Mouse (Mus musculus) kidney, adult 2 months (tissue): ENCODE results near the gene Rgs19. TPM values are rescaled to one million over a fixed set of nuclear protein-coding genes. Genes with fewer than 3 reads are reported as not detected.

Source experiments
- DNase-seq: peaks from one replicate; pipeline ENCODE4 v3.0.0; 2021
- H3K27ac ChIP-seq: fragments of 200-500 bp; 2 replicates; pipeline ENCODE4 v1.5.1; 2012; ENCODE audit warnings: low read depth, low read length, control low read depth, inconsistent platforms; ENCODE audit not compliant: insufficient read depth
- H3K27me3 ChIP-seq: fragments of 200-500 bp; replicated peaks from 2 replicates; pipeline ENCODE4 v1.6.1; 2012; ENCODE audit warnings: mild to moderate bottlenecking, moderate library complexity, low read length, inconsistent platforms; ENCODE audit not compliant: control insufficient read depth, insufficient read depth
- H3K36me3 ChIP-seq: fragments of 200-500 bp; 2 replicates; pipeline ENCODE4 v1.6.1; 2012; ENCODE audit warnings: mild to moderate bottlenecking, moderate library complexity, low read length, inconsistent platforms; ENCODE audit not compliant: control insufficient read depth, insufficient read depth
- H3K4me1 ChIP-seq: fragments of 200-500 bp; 2 replicates; pipeline ENCODE4 v1.6.1; 2011; ENCODE audit warnings: low read length; ENCODE audit not compliant: control insufficient read depth, insufficient read depth
- H3K4me3 ChIP-seq: fragments of 200-500 bp; 2 replicates; pipeline ENCODE4 v1.5.1; 2011; ENCODE audit warnings: mild to moderate bottlenecking, low read depth, low read length, control low read depth; ENCODE audit not compliant: insufficient read depth
- CTCF ChIP-seq: fragments of 200-500 bp; conservative IDR thresholded peaks from 2 replicates; pipeline ENCODE4 v1.5.1; 2011; ENCODE audit warnings: low read depth, mild to moderate bottlenecking, control low read depth, low read length, moderate library complexity, mixed read lengths; ENCODE audit not compliant: insufficient read depth, insufficient read length
- POLR2A ChIP-seq: fragments of 200-500 bp; IDR thresholded peaks from one replicate; pipeline ENCODE4 v1.6.1; 2011; ENCODE audit warnings: low read depth, low read length, control low read depth
- WGBS: fragments of 180-500 bp; shearing (Covaris S2); methylation state at CpG from one replicate; pipeline ENCODE4 v1.1.7; 2018; 5-methylcytosine and 5-hydroxymethylcytosine counted together
- polyA plus RNA-seq: library from polyadenylated mRNA; depleted of rRNA; stranded (reverse); fragments of >200 nt; gene quantifications from 2 replicates; pipeline ENCODE4 v1.2.3, GENCODE M21; 2012

Gene Rgs19
- polyA plus RNA-seq, 1 experiment, result 24.0 TPM

DNA sequence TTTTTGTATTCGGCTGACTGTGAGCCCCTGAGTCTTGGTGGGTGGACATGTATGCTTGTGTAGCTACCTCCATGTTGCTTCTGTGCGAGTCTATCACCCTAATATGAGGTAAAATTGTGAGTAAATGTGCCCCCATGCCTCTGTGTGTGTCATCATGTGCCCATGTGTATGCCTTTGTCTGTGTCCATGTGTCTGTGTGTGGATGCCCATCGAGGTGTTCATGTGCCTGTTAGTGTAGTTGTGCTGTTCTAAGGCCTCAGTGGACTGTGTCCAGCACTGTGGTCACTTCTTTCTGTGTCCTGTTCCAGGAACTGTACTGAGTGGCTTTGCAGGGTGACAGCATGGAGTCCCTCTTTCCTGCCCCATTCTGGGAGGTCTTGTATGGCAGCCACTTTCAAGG lies 21.6 kb upstream of the Rgs19 start:
- DNase-seq, result no peak
- Histone ChIP-seq H3K27me3 (no peaks in the 10 kb centered on the region), H3K4me3 (no peak overlapping the region), H3K27ac (no peak overlapping the region), H3K4me1 (no peaks in the 10 kb centered on the region), H3K36me3 (no peaks in the 10 kb centered on the region)
- TF ChIP-seq POLR2A (no peak), CTCF (no peak)
- WGBS, result 77% methylated on average over 3 of the region's 3 CpGs

DNA sequence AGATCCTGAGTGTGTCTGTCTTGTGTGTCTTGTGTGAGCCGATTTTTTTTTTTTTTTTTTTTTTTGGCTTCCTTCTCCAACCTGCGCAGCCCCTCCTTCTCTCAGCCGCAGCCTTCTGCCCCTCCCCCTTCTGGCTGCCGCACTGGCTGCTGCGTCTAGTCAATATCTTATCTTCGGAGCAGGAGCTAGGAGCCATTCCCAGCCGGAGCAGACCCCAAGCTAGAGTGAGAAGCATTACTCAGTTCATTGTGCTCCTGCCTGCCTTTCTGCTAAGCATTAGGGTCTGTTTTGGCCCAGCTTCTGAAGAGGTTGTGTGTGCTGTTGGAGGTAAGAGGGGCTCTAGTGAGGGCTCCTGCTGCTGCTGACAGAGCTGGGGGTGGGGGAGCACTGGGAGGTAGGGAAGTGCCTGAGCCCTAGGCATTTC lies 21.1 kb upstream of the Rgs19 start, which contains the start of gene Oprl1:
Oprl1 (plus strand) TSS at position 114 of the 424 bp plus-strand sequence.
- WGBS, result 6% methylated on average over 7 of the region's 7 CpGs
- no peaks in the 10 kb centered on the region for H3K4me1 ChIP-seq
- no peak for DNase-seq
- H3K27me3 ChIP-seq, result no peaks in the 10 kb centered on the region
- TF ChIP-seq POLR2A (no peak), CTCF (no peak)
- H3K36me3 ChIP-seq, result no peaks in the 10 kb centered on the region
- no peak within 1 kb of the TSS for H3K4me3 ChIP-seq
- H3K27ac ChIP-seq, result no peak within 1 kb of the TSS

DNA sequence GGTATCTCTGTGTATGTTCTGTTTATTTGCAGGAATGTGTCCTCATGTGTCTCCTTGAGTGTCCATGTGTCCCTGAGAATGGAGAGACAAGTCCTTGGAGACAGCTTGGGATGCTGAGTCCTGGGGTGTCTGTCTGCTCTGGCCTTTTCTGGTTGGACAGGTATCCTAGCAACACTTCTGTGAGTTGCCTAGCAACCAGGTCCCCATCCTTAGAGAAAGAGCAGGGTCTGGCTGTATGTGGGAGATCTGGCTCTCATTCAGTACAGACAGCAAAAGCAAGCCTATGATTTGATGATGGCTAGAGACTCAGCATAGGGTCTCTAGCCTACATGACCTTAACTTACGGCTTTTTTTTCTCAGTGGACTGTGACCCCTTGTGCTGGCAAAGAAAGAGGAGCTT lies 20.0 kb upstream of the Rgs19 start:
- 86% methylated on average over 1 of the region's 1 CpGs for WGBS
- DNase-seq, result no peak
- TF ChIP-seq CTCF (no peak), POLR2A (no peak)
- no peaks in the 10 kb centered on the region for H3K36me3 ChIP-seq
- no peak overlapping the region for H3K27ac ChIP-seq
- no peak overlapping the region for H3K4me3 ChIP-seq
- no peaks in the 10 kb centered on the region for H3K4me1 ChIP-seq
- no peaks in the 10 kb centered on the region for H3K27me3 ChIP-seq

DNA sequence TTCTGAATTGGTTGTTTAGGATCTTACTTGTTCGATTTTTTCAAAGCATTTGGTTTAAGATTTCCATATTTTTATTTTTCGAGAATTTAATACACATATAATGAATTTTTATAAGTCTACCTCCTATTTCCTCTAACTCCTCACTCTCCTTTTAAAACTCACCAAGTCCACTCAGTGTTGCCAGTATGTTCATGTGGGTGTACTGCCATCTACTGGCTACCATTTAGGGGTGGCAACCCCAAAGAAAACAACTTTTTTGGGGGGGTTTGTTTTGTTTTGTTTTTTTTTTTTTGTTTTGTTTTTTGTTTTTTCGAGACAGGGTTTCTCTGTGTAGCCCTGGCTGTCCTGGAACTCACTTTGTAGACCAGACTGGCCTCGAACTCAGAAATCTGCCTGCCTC lies 12.9 kb upstream of the Rgs19 start:
- 41% methylated on average over 4 of the region's 4 CpGs for WGBS
- TF ChIP-seq CTCF, result no peak
- no peak for TF ChIP-seq POLR2A
- no peaks in the 10 kb centered on the region for H3K4me1 ChIP-seq

DNA sequence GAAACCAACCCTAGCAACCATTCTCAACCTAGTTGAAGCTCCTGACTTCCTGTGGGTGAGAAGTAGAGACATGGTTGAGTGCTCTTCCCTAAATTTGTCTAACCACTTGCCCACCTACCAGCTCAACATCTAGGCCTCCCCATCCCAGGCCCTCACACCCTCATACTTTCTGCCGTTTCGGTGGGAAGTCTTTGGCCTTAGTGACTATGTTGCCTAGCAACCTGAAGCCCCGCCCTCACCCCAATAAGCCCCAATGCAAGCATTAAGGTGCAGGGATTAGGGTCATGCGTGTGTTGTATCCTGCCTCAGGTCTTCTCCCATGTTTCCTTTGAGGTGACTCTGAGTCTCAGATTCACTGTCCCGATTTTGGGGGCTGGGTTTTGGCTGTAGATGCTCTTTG lies 4.5 kb upstream of the Rgs19 start, which contains the start of gene Lkaaear1:
Lkaaear1 (minus strand) TSS at position 202 of the 400 bp plus-strand sequence.
- no peak within 1 kb of the TSS for H3K27ac ChIP-seq
- WGBS, result 55% methylated on average over 5 of the region's 5 CpGs
- H3K36me3 ChIP-seq, result no peaks in the 10 kb centered on the region
- TF ChIP-seq CTCF (no peak), POLR2A (no peak)
- no peaks in the 10 kb centered on the region for H3K4me1 ChIP-seq
- no peak for DNase-seq
- no peaks in the 10 kb centered on the region for H3K27me3 ChIP-seq
- H3K4me3 ChIP-seq, result no peak within 1 kb of the TSS

More for the DNA sequence above, 12.9 kb upstream of the Rgs19 start:
- Histone ChIP-seq H3K27me3 (no peaks in the 10 kb centered on the region), H3K4me3 (no peak overlapping the region), H3K27ac (no peak overlapping the region), H3K36me3 (no peaks in the 10 kb centered on the region)
- DNase-seq, result peak; percentile 20

DNA sequence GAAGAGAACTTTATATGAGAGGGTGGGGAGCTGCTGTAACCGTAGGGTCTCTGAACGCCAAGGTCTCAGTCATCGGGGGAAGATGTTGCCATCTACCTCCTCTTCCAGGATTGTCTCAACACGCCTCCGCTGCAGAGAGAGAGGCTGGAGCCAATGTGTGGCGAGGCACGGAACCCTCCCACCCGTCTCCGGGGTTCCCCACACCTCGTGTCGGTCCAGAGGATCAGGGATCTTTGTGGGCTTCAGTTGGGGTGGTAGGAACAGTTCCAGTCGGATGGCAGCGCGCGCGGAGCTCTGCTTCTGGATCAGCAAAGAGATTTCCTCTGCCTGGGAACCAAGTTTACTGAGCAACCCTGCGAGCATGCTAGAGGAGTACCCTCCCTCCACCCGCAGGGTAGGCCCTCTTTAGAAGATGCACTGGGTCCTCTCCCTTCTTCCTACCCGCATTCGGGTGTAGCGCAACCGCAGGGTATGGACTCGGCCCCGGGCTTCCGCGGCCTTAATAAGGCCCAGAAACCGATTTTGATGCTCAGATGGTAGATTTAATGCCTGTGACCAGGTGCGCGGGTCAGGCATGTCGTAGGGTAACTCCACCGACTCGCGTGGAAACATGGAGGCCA lies 3.1 kb upstream of the Rgs19 start:
- 72% methylated on average over 33 of the region's 33 CpGs for WGBS
- DNase-seq, result no peak
- Histone ChIP-seq H3K36me3 (no peaks in the 10 kb centered on the region), H3K27ac (no peak overlapping the region), H3K27me3 (no peaks in the 10 kb centered on the region), H3K4me1 (no peaks in the 10 kb centered on the region), H3K4me3 (no peak overlapping the region)
- no peak for TF ChIP-seq CTCF
- TF ChIP-seq POLR2A, result no peak

DNA sequence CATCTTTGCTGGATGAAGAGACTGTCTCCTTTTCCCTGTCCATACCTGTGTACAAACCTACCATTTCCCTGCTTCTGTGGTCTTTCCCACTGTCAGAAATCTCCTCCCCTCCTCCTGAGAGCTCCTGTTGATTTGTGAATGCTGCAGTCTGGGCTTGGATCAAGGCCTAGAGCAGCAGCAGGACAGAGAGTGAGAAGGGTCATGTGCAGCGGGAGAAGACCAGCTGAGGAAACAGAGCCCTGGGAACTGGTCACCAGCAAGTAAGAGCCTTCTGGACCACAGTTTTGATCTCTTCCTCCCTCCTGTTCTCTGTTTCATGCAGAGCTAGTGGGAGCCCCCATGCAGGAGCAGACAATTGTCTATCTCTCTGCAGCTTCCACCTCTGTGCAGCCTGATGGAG lies 2.0 kb upstream of the Rgs19 start:
- Histone ChIP-seq H3K36me3 (no peaks in the 10 kb centered on the region), H3K27me3 (no peaks in the 10 kb centered on the region), H3K4me1 (no peaks in the 10 kb centered on the region), H3K4me3 (no peak overlapping the region), H3K27ac (no peak overlapping the region)
- 72% methylated on average over 1 of the region's 1 CpGs for WGBS
- TF ChIP-seq CTCF, result no peak
- TF ChIP-seq POLR2A, result no peak
- DNase-seq, result no peak

DNA sequence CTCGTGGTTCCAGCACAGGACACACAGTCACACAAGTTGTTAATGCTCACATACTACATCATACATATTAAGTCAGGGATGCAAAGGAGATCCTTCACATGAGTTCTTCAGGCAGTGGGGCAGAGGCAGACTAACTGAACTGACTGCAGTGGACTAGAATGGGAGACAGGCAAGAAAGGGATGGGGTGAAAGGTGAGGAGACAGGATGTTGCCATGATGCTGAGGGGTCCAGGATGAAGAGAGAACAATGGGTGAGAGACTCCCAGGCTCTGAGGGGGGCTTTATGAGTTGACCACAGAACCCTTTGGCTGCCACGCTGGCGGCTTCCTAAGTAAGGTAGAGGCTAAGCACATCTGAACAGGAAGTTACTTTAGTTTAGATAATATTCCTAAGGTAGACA lies 804 bp upstream of the Rgs19 start:
- no peak for DNase-seq
- WGBS, result 99% methylated on average over 3 of the region's 3 CpGs
- Histone ChIP-seq H3K4me1 (no peaks in the 10 kb centered on the region), H3K27me3 (no peaks in the 10 kb centered on the region), H3K36me3 (no peaks in the 10 kb centered on the region), H3K27ac (no peak overlapping the region), H3K4me3 (no peak overlapping the region)
- no peak for TF ChIP-seq CTCF
- TF ChIP-seq POLR2A, result no peak
